Mouse (Mus musculus): ENCODE results near the gene Kcna4. TPM values are rescaled to one million over a fixed set of nuclear protein-coding genes. Genes with fewer than 3 reads are reported as not detected.

Gene Kcna4
- polyA plus RNA-seq (2016; fragmentation: Nextera tagmentation; extraction: Ambion mirVana), result 0.35 and 0.49 TPM in 2 replicates

- no peaks in the 10 kb centered on the region for H3K9me3 ChIP-seq
- H3K9ac ChIP-seq (replicated peaks), result peak within 1 kb of the TSS; percentile 31; the same call in 1 of the 2 replicates
- 6% methylated on average over 24 of the region's 24 CpGs for WGBS
- H3K4me3 ChIP-seq (replicated peaks), result peak within 1 kb of the TSS; percentile 41
- peak within 1 kb of the TSS; percentile 80 for H3K4me2 ChIP-seq
- H3K27ac ChIP-seq, result no peak within 1 kb of the TSS
- no peaks in the 10 kb centered on the region for H3K36me3 ChIP-seq
- peak; percentile 95 for ATAC-seq (ENCODE audit: insufficient number of reproducible peaks, insufficient read depth, low FRiP score, low TSS enrichment, low read depth)
- peaks cover 12% of the 10 kb centered on the region; the same call in 1 of the 2 replicates for H3K4me1 ChIP-seq (replicated peaks)
- peaks cover 49% of the 10 kb centered on the region for H3K27me3 ChIP-seq
These were observed at the start of gene Kcna4 for GRCm38 (mm10) chr2:107289990-107290696. TSS of gene Kcna4 (plus strand) at chr2:107290639.

DNA sequence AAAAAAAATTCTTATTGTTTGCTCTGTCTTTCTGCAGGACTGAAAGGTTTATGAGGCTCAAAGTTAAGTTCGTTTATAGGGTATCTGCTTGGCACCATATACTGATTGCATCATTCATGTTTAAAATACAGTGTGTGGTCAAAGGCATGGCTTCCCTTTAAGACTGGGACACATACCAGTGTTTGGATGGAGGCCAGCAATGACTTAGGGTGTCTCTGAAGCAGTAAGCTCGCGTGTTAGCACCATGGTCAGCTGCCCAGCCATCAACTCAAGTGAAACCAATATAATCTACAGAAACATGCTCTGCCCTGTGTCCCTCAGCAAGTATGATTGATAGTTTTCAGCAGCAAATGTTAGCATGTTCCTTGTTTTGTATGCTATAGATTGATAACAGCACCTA is 32.3 kb upstream of the Kcna4 start:
- Histone ChIP-seq H3K27ac (no peak overlapping the region), H3K4me2 (no peak overlapping the region), H3K9ac (replicated peaks) (no peak overlapping the region), H3K27me3 (no peaks in the 10 kb centered on the region), H3K9me3 (no peaks in the 10 kb centered on the region), H3K36me3 (no peaks in the 10 kb centered on the region), H3K4me1 (replicated peaks) (no peaks in the 10 kb centered on the region), H3K4me3 (replicated peaks) (no peak overlapping the region)
- no peak for ATAC-seq (ENCODE audit: insufficient number of reproducible peaks, insufficient read depth, low FRiP score, low TSS enrichment, low read depth)
- 76% methylated on average over 3 of the region's 3 CpGs for whole genome bisulfite sequencing

DNA sequence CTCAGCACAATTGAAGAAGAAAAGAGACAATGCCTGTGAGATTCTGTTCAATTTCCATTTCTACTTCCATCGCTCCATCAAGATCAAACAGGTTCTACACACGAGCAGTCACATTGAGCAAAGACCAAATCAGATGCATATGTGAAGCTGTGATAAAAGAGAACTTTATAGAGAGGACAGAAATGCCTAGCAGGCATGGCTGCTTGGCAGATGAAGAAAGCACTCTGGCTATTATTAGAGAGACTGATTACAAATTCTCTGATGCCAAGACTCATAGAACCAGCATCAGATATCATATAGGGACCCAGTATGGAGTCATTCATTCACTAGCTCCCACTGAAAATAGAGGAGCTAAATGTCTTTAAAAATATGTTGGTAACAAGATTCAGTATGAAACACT is 24.2 kb upstream of the Kcna4 start:
- H3K4me2 ChIP-seq, result no peak overlapping the region
- no peaks in the 10 kb centered on the region for H3K4me1 ChIP-seq (replicated peaks)
- H3K27ac ChIP-seq, result no peak overlapping the region
- H3K27me3 ChIP-seq, result no peaks in the 10 kb centered on the region
- H3K36me3 ChIP-seq, result no peaks in the 10 kb centered on the region
- no peaks in the 10 kb centered on the region for H3K9me3 ChIP-seq
- 39% methylated on average over 2 of the region's 2 CpGs for WGBS
- no peak overlapping the region for H3K4me3 ChIP-seq (replicated peaks)
- no peak for ATAC-seq (ENCODE audit: insufficient number of reproducible peaks, insufficient read depth, low FRiP score, low TSS enrichment, low read depth)
- no peak overlapping the region for H3K9ac ChIP-seq (replicated peaks)

GRCm38 (mm10) chr2:107270050-107270449 is 20.4 kb upstream of the Kcna4 start:
- Histone ChIP-seq H3K9me3 (no peaks in the 10 kb centered on the region), H3K4me3 (replicated peaks) (no peak overlapping the region), H3K4me2 (no peak overlapping the region), H3K4me1 (replicated peaks) (no peaks in the 10 kb centered on the region), H3K9ac (replicated peaks) (no peak overlapping the region), H3K36me3 (no peaks in the 10 kb centered on the region), H3K27ac (no peak overlapping the region), H3K27me3 (no peaks in the 10 kb centered on the region)
- WGBS, result 79% methylated on average over 3 of the region's 3 CpGs
- no peak for ATAC-seq (ENCODE audit: insufficient number of reproducible peaks, insufficient read depth, low FRiP score, low TSS enrichment, low read depth)

DNA sequence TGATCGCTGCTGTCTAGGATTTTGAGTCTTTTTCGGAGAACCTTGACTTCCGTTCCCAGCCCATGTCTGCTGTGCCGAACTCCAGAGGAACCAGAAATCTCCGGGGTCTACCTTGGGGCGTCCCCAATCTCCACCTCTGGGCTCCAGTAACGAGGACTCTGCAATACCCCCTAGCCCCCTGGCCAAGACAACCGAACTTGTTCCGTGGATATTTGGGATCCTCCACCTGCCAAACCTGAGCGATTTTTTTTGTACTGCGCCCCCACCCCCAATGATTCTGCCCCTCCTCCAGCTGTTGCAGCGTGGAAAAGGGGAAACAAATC is 219 bp downstream of the Kcna4 start:
- 1% methylated on average over 12 of the region's 12 CpGs for WGBS
- peak; percentile 57 for ATAC-seq (ENCODE audit: insufficient number of reproducible peaks, insufficient read depth, low FRiP score, low TSS enrichment, low read depth)
- H3K4me3 ChIP-seq (replicated peaks), result peak overlapping the region; percentile 41
- peak overlapping the region; percentile 80 for H3K4me2 ChIP-seq
- H3K36me3 ChIP-seq, result no peaks in the 10 kb centered on the region
- H3K27me3 ChIP-seq, result peaks cover 49% of the 10 kb centered on the region
- H3K27ac ChIP-seq, result no peak overlapping the region
- peaks cover 12% of the 10 kb centered on the region; the same call in 1 of the 2 replicates for H3K4me1 ChIP-seq (replicated peaks)
- no peak overlapping the region for H3K9ac ChIP-seq (replicated peaks)
- no peaks in the 10 kb centered on the region for H3K9me3 ChIP-seq

DNA sequence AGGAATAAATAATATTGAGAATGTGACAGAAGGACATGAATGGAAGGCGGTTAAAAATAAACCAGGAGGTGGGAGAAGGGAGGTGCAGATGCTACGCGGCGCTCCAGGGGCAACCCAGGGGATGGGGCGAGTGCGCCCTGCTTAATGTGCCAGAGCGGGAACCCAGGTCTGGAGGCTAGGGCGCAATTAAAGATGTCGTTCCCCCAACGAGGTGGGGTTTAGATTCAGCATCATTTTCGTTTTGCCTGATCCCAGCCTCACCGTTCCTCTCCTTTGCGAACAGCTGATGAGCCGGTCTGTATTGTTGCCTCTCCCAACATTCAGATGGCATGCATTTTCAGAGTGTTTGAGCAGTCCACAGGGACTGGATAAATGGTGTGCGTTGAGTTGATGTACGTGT is 703 bp downstream of the Kcna4 start:
- Histone ChIP-seq H3K4me1 (replicated peaks) (peaks cover 12% of the 10 kb centered on the region; the same call in 1 of the 2 replicates), H3K4me2 (peak overlapping the region; percentile 80), H3K27me3 (peaks cover 49% of the 10 kb centered on the region), H3K9me3 (no peaks in the 10 kb centered on the region), H3K36me3 (no peaks in the 10 kb centered on the region), H3K4me3 (replicated peaks) (peak overlapping the region; percentile 41), H3K9ac (replicated peaks) (peak overlapping the region; percentile 31; the same call in 1 of the 2 replicates), H3K27ac (no peak overlapping the region)
- no peak for ATAC-seq (ENCODE audit: insufficient number of reproducible peaks, insufficient read depth, low FRiP score, low TSS enrichment, low read depth)
- 3% methylated on average over 16 of the region's 16 CpGs for WGBS

GRCm38 (mm10) chr2:107294521-107294920 is 4.1 kb downstream of the Kcna4 start:
- Histone ChIP-seq H3K4me1 (replicated peaks) (peaks cover 12% of the 10 kb centered on the region; the same call in 1 of the 2 replicates), H3K36me3 (no peaks in the 10 kb centered on the region), H3K4me2 (no peak overlapping the region), H3K9me3 (no peaks in the 10 kb centered on the region), H3K9ac (replicated peaks) (no peak overlapping the region), H3K27me3 (peaks cover 36% of the 10 kb centered on the region), H3K27ac (no peak overlapping the region), H3K4me3 (replicated peaks) (no peak overlapping the region)
- 90% methylated on average over 7 of the region's 7 CpGs for whole genome bisulfite sequencing
- ATAC-seq (ENCODE audit: insufficient number of reproducible peaks, insufficient read depth, low FRiP score, low TSS enrichment, low read depth), result no peak

DNA sequence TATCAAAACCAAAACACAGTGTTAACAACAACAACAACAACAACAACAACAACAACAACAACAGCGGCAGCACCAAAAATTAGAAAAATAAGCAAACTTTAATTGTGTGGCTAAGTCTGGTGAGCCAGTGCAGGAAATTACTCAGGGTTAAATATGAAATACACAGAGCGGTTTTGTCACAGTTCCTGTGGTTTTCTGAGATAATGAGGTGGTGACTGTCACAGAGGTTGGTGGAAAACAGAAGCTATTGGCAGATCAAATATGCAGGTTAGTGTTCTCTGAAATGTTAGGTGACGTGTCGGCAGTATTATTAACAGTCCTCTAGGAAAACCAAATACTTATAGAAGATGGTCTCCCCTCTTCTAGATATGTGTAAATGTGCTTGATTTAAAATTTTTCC is 11.4 kb downstream of the Kcna4 start:
- Histone ChIP-seq H3K4me3 (replicated peaks) (no peak overlapping the region), H3K4me2 (no peak overlapping the region), H3K27me3 (no peaks in the 10 kb centered on the region), H3K9ac (replicated peaks) (no peak overlapping the region), H3K27ac (no peak overlapping the region), H3K9me3 (no peaks in the 10 kb centered on the region), H3K4me1 (replicated peaks) (no peaks in the 10 kb centered on the region), H3K36me3 (no peaks in the 10 kb centered on the region)
- WGBS, result 83% methylated on average over 4 of the region's 4 CpGs
- ATAC-seq (ENCODE audit: insufficient number of reproducible peaks, insufficient read depth, low FRiP score, low TSS enrichment, low read depth), result no peak

DNA sequence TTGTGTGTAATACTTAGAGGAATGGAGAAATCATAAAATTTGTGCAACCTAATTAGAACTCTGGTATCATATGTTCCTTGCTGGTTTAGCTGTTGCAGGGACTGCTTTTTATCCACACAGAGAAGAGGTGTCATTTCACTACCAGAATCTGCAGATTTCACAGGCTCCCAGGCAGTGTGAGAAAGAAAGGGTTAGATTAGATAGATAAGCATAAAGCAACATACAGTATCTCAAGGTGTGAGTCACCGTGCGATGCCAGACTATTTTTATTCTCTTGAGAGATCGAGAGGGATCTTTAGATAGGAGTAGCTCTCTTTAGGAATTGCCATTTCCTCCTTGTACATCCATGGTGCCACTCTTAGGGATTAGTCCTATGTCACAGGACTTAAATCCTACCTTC is 14.3 kb downstream of the Kcna4 start:
- no peaks in the 10 kb centered on the region for H3K27me3 ChIP-seq
- no peak overlapping the region for H3K9ac ChIP-seq (replicated peaks)
- H3K4me2 ChIP-seq, result no peak overlapping the region
- 89% methylated on average over 3 of the region's 3 CpGs for WGBS
- H3K4me3 ChIP-seq (replicated peaks), result no peak overlapping the region
- no peaks in the 10 kb centered on the region for H3K9me3 ChIP-seq
- no peak overlapping the region for H3K27ac ChIP-seq
- ATAC-seq (ENCODE audit: insufficient number of reproducible peaks, insufficient read depth, low FRiP score, low TSS enrichment, low read depth), result no peak
- no peaks in the 10 kb centered on the region for H3K4me1 ChIP-seq (replicated peaks)
- H3K36me3 ChIP-seq, result no peaks in the 10 kb centered on the region

- H3K27me3 ChIP-seq, result no peaks in the 10 kb centered on the region
- no peaks in the 10 kb centered on the region for H3K36me3 ChIP-seq
- no peak overlapping the region for H3K27ac ChIP-seq
- WGBS, result 86% methylated on average over 4 of the region's 4 CpGs
- no peaks in the 10 kb centered on the region for H3K4me1 ChIP-seq (replicated peaks)
- no peak overlapping the region for H3K4me2 ChIP-seq
- no peak for ATAC-seq (ENCODE audit: insufficient number of reproducible peaks, insufficient read depth, low FRiP score, low TSS enrichment, low read depth)
- H3K9me3 ChIP-seq, result no peaks in the 10 kb centered on the region
- no peak overlapping the region for H3K4me3 ChIP-seq (replicated peaks)
- no peak overlapping the region for H3K9ac ChIP-seq (replicated peaks)
These were observed 15.6 kb downstream of the Kcna4 start for GRCm38 (mm10) chr2:107306077-107306476.

GRCm38 (mm10) chr2:107318636-107319035 is 28.2 kb downstream of the Kcna4 start:
- no peak for ATAC-seq (ENCODE audit: insufficient number of reproducible peaks, insufficient read depth, low FRiP score, low TSS enrichment, low read depth)
- H3K27ac ChIP-seq, result no peak overlapping the region
- no peaks in the 10 kb centered on the region for H3K4me1 ChIP-seq (replicated peaks)
- H3K27me3 ChIP-seq, result no peaks in the 10 kb centered on the region
- H3K4me3 ChIP-seq (replicated peaks), result no peak overlapping the region
- H3K4me2 ChIP-seq, result no peak overlapping the region
- H3K36me3 ChIP-seq, result no peaks in the 10 kb centered on the region
- no peaks in the 10 kb centered on the region for H3K9me3 ChIP-seq
- H3K9ac ChIP-seq (replicated peaks), result no peak overlapping the region

GRCm38 (mm10) chr2:107321596-107322226 is 31.3 kb downstream of the Kcna4 start:
- no peak overlapping the region for H3K4me2 ChIP-seq
- no peaks in the 10 kb centered on the region for H3K27me3 ChIP-seq
- H3K9me3 ChIP-seq, result no peaks in the 10 kb centered on the region
- ATAC-seq (ENCODE audit: insufficient number of reproducible peaks, insufficient read depth, low FRiP score, low TSS enrichment, low read depth), result no peak
- no peaks in the 10 kb centered on the region for H3K4me1 ChIP-seq (replicated peaks)
- no peaks in the 10 kb centered on the region for H3K36me3 ChIP-seq
- no peak overlapping the region for H3K9ac ChIP-seq (replicated peaks)
- H3K4me3 ChIP-seq (replicated peaks), result no peak overlapping the region
- 80% methylated on average over 4 of the region's 4 CpGs for WGBS
- no peak overlapping the region for H3K27ac ChIP-seq

Data from limb, embryonic 12.5 days (tissue).